Mouse (Mus musculus): ENCODE data around the gene Mmp2. TPM values are rescaled to one million over a fixed set of nuclear protein-coding genes. Genes with fewer than 3 reads are reported as not detected.
"Not testable (repeated sequence)": the region's sequence is repeated elsewhere in the genome, so short reads cannot be mapped to it uniquely, and the experiment has no call there.

The Mmp2 gene
- total RNA-seq, 2 experiments from 2014 or later, result 187 to 198 TPM

DNA sequence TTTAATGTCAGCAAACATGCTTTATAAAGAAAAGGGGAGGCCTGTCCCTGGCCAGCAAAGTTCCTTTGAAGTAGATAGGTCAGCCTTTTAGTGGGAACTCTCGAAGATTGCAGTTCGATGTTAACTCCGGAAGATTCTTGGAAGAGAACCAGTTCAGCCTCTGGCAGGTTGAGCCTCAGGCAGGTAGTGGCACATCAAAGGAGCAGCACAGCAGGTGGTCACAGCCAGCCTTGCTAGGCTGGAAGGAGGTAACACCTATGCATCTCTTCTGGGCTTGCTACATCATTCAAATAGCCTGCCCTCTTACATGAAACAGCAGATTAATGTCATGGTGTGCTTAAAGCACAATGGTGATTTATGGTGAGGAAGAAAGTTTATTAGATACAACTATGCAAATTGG is 65.1 kb downstream of the Mmp2 start:
- DNase-seq; intact Hi-C loops (cut with DNase I): not testable (repeated sequence)

GRCm38 (mm10) chr8:92893870-92894269 is 66.8 kb downstream of the Mmp2 start:
- no peak for DNase-seq
- intact Hi-C loops (cut with DNase I), result no loop called here

- DNase-seq, result no peak
- intact Hi-C loops (cut with DNase I), result no loop called here
These were observed 68.0 kb downstream of the Mmp2 start for GRCm38 (mm10) chr8:92895053-92895452.

DNA sequence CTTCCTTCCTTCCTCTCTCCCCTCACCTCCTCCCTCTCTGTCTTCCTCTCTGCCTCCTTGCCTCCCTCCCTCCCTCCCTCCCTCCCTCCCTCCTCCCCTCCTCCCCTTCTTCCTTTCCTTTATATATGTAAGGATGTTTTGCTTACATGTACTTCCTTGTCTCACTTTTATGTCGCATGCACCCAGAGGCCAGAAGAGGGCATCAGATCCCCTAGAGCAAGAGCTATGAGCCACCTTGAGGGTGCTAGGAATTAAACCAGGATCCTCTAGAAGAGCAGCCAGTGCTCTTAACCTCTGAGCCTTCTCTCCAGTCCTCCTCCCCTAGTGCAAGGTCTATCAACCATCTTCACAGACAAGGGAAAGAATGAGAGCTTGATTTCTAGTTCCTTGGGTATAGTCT is 69.0 kb downstream of the Mmp2 start:
- intact Hi-C loops (cut with DNase I), result no loop called here
- DNase-seq, result no peak

DNA sequence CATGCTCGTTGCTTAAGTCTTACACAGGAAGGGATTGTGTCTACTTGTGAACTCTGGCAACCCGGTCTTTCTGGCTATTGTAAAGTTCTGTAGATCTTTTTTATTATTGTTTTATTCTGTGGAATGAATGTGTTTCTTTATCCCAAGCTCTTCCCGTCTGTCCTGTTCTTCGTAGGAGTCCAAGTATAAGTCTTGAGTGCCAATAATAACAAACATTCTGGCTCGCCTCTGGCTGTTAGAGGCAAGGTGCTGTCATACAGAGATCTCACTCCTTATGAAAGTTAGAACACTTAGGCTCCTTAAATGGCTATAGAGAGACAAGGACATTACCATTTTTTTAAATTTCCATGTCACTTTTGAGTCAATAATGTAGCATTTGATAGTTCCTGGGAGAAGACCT is 69.5 kb downstream of the Mmp2 start:
- peak; percentile 17 to 27 for DNase-seq
- intact Hi-C loops (cut with DNase I), result no loop called here

GRCm38 (mm10) chr8:92897794-92898193 is 70.7 kb downstream of the Mmp2 start:
- DNase-seq, result no peak
- intact Hi-C loops (cut with DNase I), result no loop called here

- intact Hi-C loops (cut with DNase I), result no loop called here
- DNase-seq, result no peak
These were observed 72.5 kb downstream of the Mmp2 start for GRCm38 (mm10) chr8:92899590-92899989.

DNA sequence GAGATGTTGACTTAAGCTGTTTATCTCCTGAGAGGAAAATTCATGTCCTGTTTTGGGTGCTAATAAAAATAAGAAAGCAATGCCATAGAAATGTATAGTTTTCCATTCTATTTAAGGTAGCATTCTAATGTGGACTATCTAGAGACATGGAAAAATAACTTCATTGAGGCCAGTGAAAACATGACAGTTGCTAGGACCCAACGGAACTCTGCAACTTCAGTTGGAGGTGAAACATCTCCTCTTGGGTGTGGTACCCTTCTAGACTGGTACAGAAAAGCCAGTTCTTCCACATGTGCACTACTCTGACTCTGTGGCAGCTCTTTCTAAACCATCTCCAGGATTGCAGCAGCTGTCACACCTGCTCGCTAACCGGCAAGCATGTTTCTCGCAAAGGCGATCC is 74.0 kb downstream of the Mmp2 start, which contains the start of gene Capns2:
Gene Capns2 (plus strand): TSS at position 301 of the 400 bp plus-strand sequence.
- intact Hi-C loops (cut with DNase I), result no loop called here
- no peak for DNase-seq

GRCm38 (mm10) chr8:92902981-92903380 is 75.9 kb downstream of the Mmp2 start:
- DNase-seq, result peak; percentile 11 to 34
- intact Hi-C loops (cut with DNase I), result no loop called here

Other genes with a start within 250 kb of the Mmp2 start
- gene Irx6, start 153.0 kb upstream of the Mmp2 start, total RNA-seq (2021), result not detected
- 1 to 10 TPM; 1.9 to 2.5 TPM for gene Lpcat2, start 28.0 kb downstream of the Mmp2 start, total RNA-seq (2021)
- not detected for gene Capns2, start 74.1 kb downstream of the Mmp2 start, total RNA-seq (2021)
- under 1 TPM; 0.10 to 0.12 TPM for gene Slc6a2, start 132.8 kb downstream of the Mmp2 start, total RNA-seq (2021)
- gene Ces1a, start 220.9 kb downstream of the Mmp2 start, total RNA-seq (2021), result not detected

All from heart, postnatal 10 days (tissue).